Mouse (Mus musculus) T-helper 1 cell (primary cell): Measurements from ENCODE around the gene Ptpru.

Experiments used
- in situ Hi-C: fragments of 300-600 bp; cut with MboI, MseI; formaldehyde crosslinking; loops from one replicate; pipeline ENCODE4 v1.15.1; 2025; ENCODE audit warnings: high pct_unique_total_duplicates

Gene Ptpru

GRCm38 (mm10) chr4:131786800-131787199 lies 51.3 kb downstream of the Ptpru start:
- in situ Hi-C loops, result no loop called here

DNA sequence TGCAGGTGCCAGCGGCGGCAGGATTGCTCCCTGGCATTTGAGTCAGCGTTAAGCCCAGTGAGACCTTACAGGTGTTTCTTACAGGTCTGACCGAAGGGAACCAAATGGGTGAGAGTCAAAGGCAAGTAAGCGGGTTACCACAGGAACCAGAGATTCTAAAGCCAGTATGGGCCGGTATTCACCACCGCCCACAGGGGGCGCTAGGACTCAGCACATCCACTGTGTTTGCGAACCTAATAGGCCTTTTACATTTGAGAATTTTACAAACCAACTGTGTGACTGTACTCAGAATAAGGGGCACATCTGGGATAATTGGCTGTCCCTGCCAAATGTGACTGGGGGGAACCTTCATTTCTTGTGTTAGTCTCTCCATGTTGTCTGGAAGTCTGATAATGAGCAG lies 54.1 kb downstream of the Ptpru start:
- in situ Hi-C loops, result no loop called here

DNA sequence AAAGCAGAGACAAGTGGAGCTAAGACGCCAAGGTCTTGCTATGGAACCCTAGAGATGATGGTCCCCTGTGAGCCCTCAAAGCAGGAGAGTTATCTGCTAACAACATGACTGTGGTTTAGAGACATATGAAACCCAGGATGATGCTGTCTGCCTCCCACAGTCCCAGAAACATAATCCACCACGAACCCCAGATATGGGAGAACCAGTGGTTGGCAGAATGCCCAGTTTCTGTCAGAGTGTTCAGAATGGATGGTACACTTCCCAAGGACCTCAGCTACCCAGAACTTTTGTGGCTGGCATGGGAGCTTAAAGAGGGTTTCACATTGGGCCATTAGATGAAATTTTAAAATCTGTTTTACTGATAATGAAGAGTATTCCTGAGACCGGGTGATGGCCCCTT lies 57.1 kb downstream of the Ptpru start:
- in situ Hi-C loops, result no loop called here

- in situ Hi-C loops, result no loop called here
These were observed 59.3 kb downstream of the Ptpru start for GRCm38 (mm10) chr4:131778616-131779275.

- in situ Hi-C loops, result no loop called here
These were observed 66.7 kb downstream of the Ptpru start for GRCm38 (mm10) chr4:131771384-131771783.

GRCm38 (mm10) chr4:131763911-131764310 lies 74.2 kb downstream of the Ptpru start:
- in situ Hi-C loops, result no loop called here

GRCm38 (mm10) chr4:131763479-131763878 lies 74.6 kb downstream of the Ptpru start:
- in situ Hi-C loops, result no loop called here

GRCm38 (mm10) chr4:131762211-131762784 lies 75.8 kb downstream of the Ptpru start:
- in situ Hi-C loops, result no loop called here

GRCm38 (mm10) chr4:131752204-131752837 lies 85.8 kb downstream of the Ptpru start:
- in situ Hi-C loops, result no loop called here

- in situ Hi-C loops, result no loop called here
These were observed 86.5 kb downstream of the Ptpru start for GRCm38 (mm10) chr4:131751561-131751960.

DNA sequence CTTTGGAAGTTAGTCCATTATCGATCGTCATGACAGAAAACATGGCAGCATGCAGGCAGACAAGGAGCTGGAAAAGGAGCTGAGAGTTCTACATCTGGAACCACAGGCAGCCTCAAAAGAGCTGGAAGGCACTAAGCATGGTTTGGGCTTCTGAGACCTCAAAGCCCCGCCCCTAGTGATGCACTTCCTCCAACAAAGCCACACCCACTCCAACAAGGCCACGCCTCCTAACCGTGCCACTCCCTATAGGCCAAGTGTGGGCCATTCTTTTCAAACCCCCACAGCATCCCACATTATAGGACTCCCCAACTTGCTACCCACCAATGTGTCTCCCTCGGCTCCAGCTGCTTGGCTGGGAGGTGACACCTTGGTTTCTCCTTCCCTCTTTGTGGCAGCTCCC lies 88.3 kb downstream of the Ptpru start:
- in situ Hi-C loops, result no loop called here

- in situ Hi-C loops, result no loop called here
These were observed 93.4 kb downstream of the Ptpru start for GRCm38 (mm10) chr4:131744685-131745043.

DNA sequence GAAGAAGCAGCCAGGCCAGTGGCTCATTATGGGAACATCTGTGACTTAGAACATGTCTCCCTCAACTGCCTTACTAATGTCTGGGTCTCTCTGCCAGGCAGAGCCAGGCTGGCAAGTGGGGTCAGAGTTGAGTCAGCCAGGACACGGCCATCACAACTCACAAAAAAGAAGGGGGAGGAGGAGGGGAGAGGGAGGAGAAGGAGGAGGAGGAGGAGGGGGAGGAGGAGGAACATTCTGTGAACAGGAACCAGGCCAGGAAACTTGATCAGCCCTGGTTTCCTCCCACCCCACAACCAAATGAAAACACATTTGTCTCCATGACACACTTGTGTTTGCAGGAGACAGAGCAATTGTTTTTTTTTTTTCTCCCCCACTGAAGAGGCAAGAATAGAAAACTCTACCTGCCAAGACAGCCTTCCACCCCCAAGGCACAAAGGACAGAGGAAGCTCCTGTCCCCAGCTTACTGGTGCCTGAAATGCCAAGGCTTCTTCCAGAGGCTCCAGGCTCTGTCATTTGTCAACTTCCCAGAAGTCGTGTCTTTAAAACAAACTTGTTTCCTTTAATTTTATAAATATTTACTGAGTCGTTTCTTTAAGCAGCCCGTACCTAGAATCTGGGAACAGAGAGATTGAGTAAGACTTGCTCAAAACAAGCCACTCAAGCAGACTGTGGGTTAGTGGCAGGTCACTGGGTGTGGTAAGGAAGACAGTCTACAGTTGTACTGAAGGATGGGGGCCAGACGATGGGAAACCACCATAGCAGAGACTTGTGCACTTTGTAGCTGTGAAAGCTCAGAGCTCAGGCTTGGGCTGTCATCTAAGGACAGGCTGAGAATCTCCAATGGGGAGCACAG lies 94.0 kb downstream of the Ptpru start:
- in situ Hi-C loops, result no loop called here

GRCm38 (mm10) chr4:131743031-131743430 lies 95.1 kb downstream of the Ptpru start:
- in situ Hi-C loops, result no loop called here

GRCm38 (mm10) chr4:131740621-131741020 lies 97.5 kb downstream of the Ptpru start:
- in situ Hi-C loops, result no loop called here

- in situ Hi-C loops, result loop anchor here (5.0 kb wide), 1 partner anchor 109 kb away; the partner anchor contains the start of gene Ptpru
These were observed 109.5 kb downstream of the Ptpru start for GRCm38 (mm10) chr4:131728628-131729027.

GRCm38 (mm10) chr4:131723415-131724080 lies 114.5 kb downstream of the Ptpru start:
- in situ Hi-C loops, result no loop called here

GRCm38 (mm10) chr4:131722121-131722841 lies 115.8 kb downstream of the Ptpru start:
- in situ Hi-C loops, result no loop called here

- in situ Hi-C loops, result no loop called here
These were observed 118.9 kb downstream of the Ptpru start for GRCm38 (mm10) chr4:131719151-131719550.
